25 mouse cellular contexts compared by ENCODE assay signal in the genomic region with DNA sequence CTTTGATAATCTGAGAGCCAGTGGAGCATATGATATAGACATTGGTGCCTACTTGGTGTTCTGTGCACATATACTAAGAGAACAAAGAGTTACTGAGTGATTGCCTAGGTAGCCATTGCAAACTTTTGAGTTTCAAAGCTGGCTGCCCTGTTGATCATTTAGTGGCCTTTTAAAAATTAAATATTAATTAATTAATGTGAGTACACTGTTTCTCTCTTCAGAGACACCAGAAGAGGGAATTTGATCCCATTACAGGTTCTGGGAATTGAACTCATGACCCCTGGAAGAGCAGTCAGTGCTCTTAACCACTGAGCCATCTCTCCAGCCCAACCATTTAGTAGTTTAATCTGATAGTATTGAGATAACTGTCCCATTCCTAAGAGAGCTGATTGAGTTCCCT.
"Had no signal": no experiment of that assay in that cellular context is flagged by ENCODE, and none has a peak within 500 bp of the region (broad histone marks: within the 10 kb centered on the region; RNA-seq: fewer than 3 reads in every experiment).

No protein-coding gene starts in this region.

- H3K36me3 ChIP-seq: heart, embryonic 10.5 days; heart, embryonic 12.5 days; hindbrain, embryonic 10.5 days; hindbrain, embryonic 12.5 days; intestine, embryonic 15.5 days; limb, embryonic 10.5 days; limb, embryonic 12.5 days; liver, embryonic 13.5 days; liver, embryonic 15.5 days had no signal

- H3K27me3 ChIP-seq: heart, embryonic 12.5 days; hindbrain, embryonic 12.5 days; intestine, embryonic 15.5 days; limb, embryonic 12.5 days; liver, embryonic 13.5 days; liver, embryonic 15.5 days had no signal

- H3K27ac ChIP-seq: gastrocnemius, adult 2 months; heart, adult 2 months; heart, embryonic 10.5 days; hindbrain, embryonic 10.5 days; hindbrain, embryonic 12.5 days; hindbrain, embryonic 14.5 days; intestine, embryonic 15.5 days; left cerebral cortex, adult 2 months; limb, embryonic 10.5 days; limb, embryonic 12.5 days; liver, embryonic 13.5 days; liver, embryonic 15.5 days had no signal

- H3K4me1 ChIP-seq: heart, embryonic 10.5 days; heart, embryonic 12.5 days; hindbrain, embryonic 10.5 days; hindbrain, embryonic 12.5 days; intestine, embryonic 15.5 days; limb, embryonic 10.5 days; limb, embryonic 12.5 days; liver, embryonic 13.5 days; liver, embryonic 15.5 days had no signal

- DNase-seq: gastrocnemius, adult 2 months; gastrocnemius, postnatal 10 days; gastrocnemius, postnatal 25 days; heart, adult 2 months; heart, postnatal 10 days; heart, postnatal 4 days; kidney, postnatal 10 days; kidney, postnatal 25 days; kidney, postnatal 4 days; liver; liver, embryonic 13.5 days had no signal

- H3K9ac ChIP-seq: heart, embryonic 12.5 days; hindbrain, embryonic 12.5 days; hindbrain, embryonic 14.5 days; intestine, embryonic 15.5 days; limb, embryonic 12.5 days; liver, embryonic 13.5 days; liver, embryonic 15.5 days had no signal

- ATAC-seq: hindbrain, embryonic 16.5 days; inflammation-experienced regulatory T-cells, adult 6 months; intestine, embryonic 15.5 days; intestine, postnatal 0 days had no signal

- H3K9me3 ChIP-seq: heart, embryonic 10.5 days; heart, embryonic 12.5 days; hindbrain, embryonic 10.5 days; hindbrain, embryonic 12.5 days; intestine, embryonic 15.5 days; limb, embryonic 10.5 days; limb, embryonic 12.5 days; liver, embryonic 13.5 days; liver, embryonic 15.5 days had no signal

- H3K4me2 ChIP-seq: heart, embryonic 12.5 days; hindbrain, embryonic 12.5 days; hindbrain, embryonic 14.5 days; intestine, embryonic 15.5 days; limb, embryonic 12.5 days; liver, embryonic 11.5 days; liver, embryonic 13.5 days; liver, embryonic 15.5 days had no signal

- H3K4me3 ChIP-seq: gastrocnemius, adult 2 months; heart, adult 2 months; heart, embryonic 10.5 days; heart, embryonic 12.5 days; hindbrain, embryonic 10.5 days; hindbrain, embryonic 12.5 days; intestine, embryonic 15.5 days; left cerebral cortex, adult 2 months; limb, embryonic 10.5 days; limb, embryonic 12.5 days; liver, embryonic 13.5 days; liver, embryonic 15.5 days had no signal
